Mouse (Mus musculus): ENCODE measurements at regions not wholly inside any gene's neighbourhood (a gene's known extent, or its start where the extent isn't known, plus 50 kb on each side); places are given as distances from the start of the nearest gene placed in this dataset.

- Histone ChIP-seq H3K4me1 (ENCODE audit: insufficient read depth, low read depth, low read length) (no peaks in the 10 kb centered on the region; the same call in 1 of the 2 replicates), H3K27me3 (ENCODE audit: insufficient read depth, low read length) (no peaks in the 10 kb centered on the region), H3K9me3 (replicated peaks) (no peaks in the 10 kb centered on the region), H3K4me3 (ENCODE audit: low read depth, low read length) (no peak overlapping the region), H3K36me3 (replicated peaks) (no peaks in the 10 kb centered on the region)
- TF ChIP-seq GATA2 (IDR thresholded peaks at IDR 0.05; ENCODE audit: borderline replicate concordance, low read depth, low read length) (no peak), TAL1 (conservative IDR thresholded peaks at IDR 0.05; ENCODE audit: low read depth, low read length) (no peak)
- ATAC-seq (ENCODE audit: extremely low read depth, insufficient number of reproducible peaks, low FRiP score, poor library complexity, severe bottlenecking) (no peak), DNase-seq (ENCODE audit: low spot score) (no peak)
Measured at GRCm38 (mm10) chr10:44821666-44822065, 245.3 kb upstream of the Prep start.

- H3K27me3 ChIP-seq (ENCODE audit: insufficient read depth, low read length), result no peaks in the 10 kb centered on the region
- no peak overlapping the region for H3K4me3 ChIP-seq (ENCODE audit: low read depth, low read length)
- ATAC-seq (ENCODE audit: extremely low read depth, insufficient number of reproducible peaks, low FRiP score, poor library complexity, severe bottlenecking) (no peak), DNase-seq (ENCODE audit: low spot score) (no peak)
- H3K9me3 ChIP-seq (replicated peaks), result no peaks in the 10 kb centered on the region
- H3K36me3 ChIP-seq (replicated peaks), result no peaks in the 10 kb centered on the region
- H3K4me1 ChIP-seq (ENCODE audit: insufficient read depth, low read depth, low read length), result no peaks in the 10 kb centered on the region; the same call in 1 of the 2 replicates
- no peak for TF ChIP-seq POLR2AphosphoS5 (IDR thresholded peaks at IDR 0.05; ENCODE audit: insufficient replicate concordance, low read depth, low read length)
- no peak for TF ChIP-seq TAL1 (conservative IDR thresholded peaks at IDR 0.05; ENCODE audit: low read depth, low read length)
- TF ChIP-seq GATA1 (IDR thresholded peaks at IDR 0.05; ENCODE audit: borderline replicate concordance, low read length), result no peak
- TF ChIP-seq CTCF (IDR thresholded peaks at IDR 0.05; ENCODE audit: low read depth, low read length), result no peak
- TF ChIP-seq GATA2 (IDR thresholded peaks at IDR 0.05; ENCODE audit: borderline replicate concordance, low read depth, low read length), result no peak
Measured at GRCm38 (mm10) chr10:44820379-44820778, 246.6 kb upstream of the Prep start.

GRCm38 (mm10) chr10:44819361-44819760, 247.6 kb upstream of the Prep start:
- ATAC-seq (ENCODE audit: extremely low read depth, insufficient number of reproducible peaks, low FRiP score, poor library complexity, severe bottlenecking) (no peak), DNase-seq (ENCODE audit: low spot score) (no peak)
- TF ChIP-seq GATA1 (IDR thresholded peaks at IDR 0.05; ENCODE audit: borderline replicate concordance, low read length), result no peak
- TF ChIP-seq TAL1 (conservative IDR thresholded peaks at IDR 0.05; ENCODE audit: low read depth, low read length), result no peak
- TF ChIP-seq CTCF (IDR thresholded peaks at IDR 0.05; ENCODE audit: low read depth, low read length), result no peak
- TF ChIP-seq POLR2AphosphoS5 (IDR thresholded peaks at IDR 0.05; ENCODE audit: insufficient replicate concordance, low read depth, low read length), result no peak
- TF ChIP-seq GATA2 (IDR thresholded peaks at IDR 0.05; ENCODE audit: borderline replicate concordance, low read depth, low read length), result no peak
- H3K4me3 ChIP-seq (ENCODE audit: low read depth, low read length), result no peak overlapping the region
- H3K4me1 ChIP-seq (ENCODE audit: insufficient read depth, low read depth, low read length), result no peaks in the 10 kb centered on the region; the same call in 1 of the 2 replicates
- no peaks in the 10 kb centered on the region for H3K27me3 ChIP-seq (ENCODE audit: insufficient read depth, low read length)
- no peaks in the 10 kb centered on the region for H3K36me3 ChIP-seq (replicated peaks)
- H3K9me3 ChIP-seq (replicated peaks), result no peaks in the 10 kb centered on the region

- DNase-seq (ENCODE audit: low spot score) (no peak), ATAC-seq (ENCODE audit: extremely low read depth, insufficient number of reproducible peaks, low FRiP score, poor library complexity, severe bottlenecking) (no peak)
- Histone ChIP-seq H3K27me3 (ENCODE audit: insufficient read depth, low read length) (no peaks in the 10 kb centered on the region), H3K4me3 (ENCODE audit: low read depth, low read length) (no peak overlapping the region), H3K36me3 (replicated peaks) (no peaks in the 10 kb centered on the region), H3K4me1 (ENCODE audit: insufficient read depth, low read depth, low read length) (no peaks in the 10 kb centered on the region; the same call in 1 of the 2 replicates), H3K9me3 (replicated peaks) (no peaks in the 10 kb centered on the region)
- TF ChIP-seq GATA1 (IDR thresholded peaks at IDR 0.05; ENCODE audit: borderline replicate concordance, low read length) (no peak), POLR2AphosphoS5 (IDR thresholded peaks at IDR 0.05; ENCODE audit: insufficient replicate concordance, low read depth, low read length) (no peak), CTCF (IDR thresholded peaks at IDR 0.05; ENCODE audit: low read depth, low read length) (no peak), TAL1 (conservative IDR thresholded peaks at IDR 0.05; ENCODE audit: low read depth, low read length) (no peak), GATA2 (IDR thresholded peaks at IDR 0.05; ENCODE audit: borderline replicate concordance, low read depth, low read length) (no peak)
Measured at GRCm38 (mm10) chr10:44818615-44819014, 248.4 kb upstream of the Prep start.

GRCm38 (mm10) chr10:44796205-44796604, 267.9 kb upstream of the Prdm1 start:
- DNase-seq (ENCODE audit: low spot score), result no peak
- H3K4me1 ChIP-seq (ENCODE audit: insufficient read depth, low read depth, low read length), result no peaks in the 10 kb centered on the region
- H3K27me3 ChIP-seq (ENCODE audit: insufficient read depth, low read length), result 0 out of 2 replicates have a peak, but pooled peaks cover 4% of the 10 kb centered on the region
- ATAC-seq (ENCODE audit: extremely low read depth, insufficient number of reproducible peaks, low FRiP score, poor library complexity, severe bottlenecking), result no peak
- TF ChIP-seq CTCF (IDR thresholded peaks at IDR 0.05; ENCODE audit: low read depth, low read length) (no peak), TAL1 (conservative IDR thresholded peaks at IDR 0.05; ENCODE audit: low read depth, low read length) (no peak), POLR2AphosphoS5 (IDR thresholded peaks at IDR 0.05; ENCODE audit: insufficient replicate concordance, low read depth, low read length) (no peak), GATA1 (IDR thresholded peaks at IDR 0.05; ENCODE audit: borderline replicate concordance, low read length) (no peak), GATA2 (IDR thresholded peaks at IDR 0.05; ENCODE audit: borderline replicate concordance, low read depth, low read length) (no peak)
- no peaks in the 10 kb centered on the region for H3K36me3 ChIP-seq (replicated peaks)
- H3K4me3 ChIP-seq (ENCODE audit: low read depth, low read length), result no peak overlapping the region
- H3K9me3 ChIP-seq (replicated peaks), result no peaks in the 10 kb centered on the region

- no peak overlapping the region for H3K4me3 ChIP-seq (ENCODE audit: low read depth, low read length)
- H3K4me1 ChIP-seq (ENCODE audit: insufficient read depth, low read depth, low read length), result no peaks in the 10 kb centered on the region
- DNase-seq (ENCODE audit: low spot score) (no peak), ATAC-seq (ENCODE audit: extremely low read depth, insufficient number of reproducible peaks, low FRiP score, poor library complexity, severe bottlenecking) (no peak)
- TF ChIP-seq GATA1 (IDR thresholded peaks at IDR 0.05; ENCODE audit: borderline replicate concordance, low read length) (no peak), TAL1 (conservative IDR thresholded peaks at IDR 0.05; ENCODE audit: low read depth, low read length) (no peak), POLR2AphosphoS5 (IDR thresholded peaks at IDR 0.05; ENCODE audit: insufficient replicate concordance, low read depth, low read length) (no peak), GATA2 (IDR thresholded peaks at IDR 0.05; ENCODE audit: borderline replicate concordance, low read depth, low read length) (no peak), CTCF (IDR thresholded peaks at IDR 0.05; ENCODE audit: low read depth, low read length) (no peak)
- H3K9me3 ChIP-seq (replicated peaks), result no peaks in the 10 kb centered on the region
- no peaks in the 10 kb centered on the region for H3K27me3 ChIP-seq (ENCODE audit: insufficient read depth, low read length)
- H3K36me3 ChIP-seq (replicated peaks), result no peaks in the 10 kb centered on the region
Measured at GRCm38 (mm10) chr10:44785386-44785785, 257.1 kb upstream of the Prdm1 start.
